19 mouse cellular contexts compared by ENCODE assay signal in the genomic region with DNA sequence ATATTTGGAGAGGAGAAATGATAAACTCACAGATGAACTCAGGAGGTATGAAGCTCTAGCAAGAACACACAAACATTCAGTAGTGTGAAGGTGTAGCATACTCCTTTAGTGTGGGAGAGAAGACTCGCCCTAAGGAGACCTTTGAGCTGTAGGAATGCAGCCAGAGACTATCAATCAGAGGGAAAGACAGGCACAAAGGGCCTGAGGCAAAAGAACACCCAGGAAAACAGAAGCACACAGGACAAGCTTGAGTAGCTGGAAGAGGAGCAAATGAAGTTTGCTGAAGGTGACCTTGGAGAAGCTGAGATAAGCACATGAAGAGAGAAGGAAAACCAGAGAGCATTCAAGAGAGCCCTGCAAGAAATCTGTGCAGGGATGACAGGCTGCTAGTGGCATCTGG. TPM values are rescaled to one million over a fixed set of nuclear protein-coding genes. Genes with fewer than 3 reads are reported as not detected.
A peak's percentile ranks its signal among the peaks of the same experiment; 100 is the strongest.
DNase-seq lines count a peak whose midpoint lies in the region; ATAC-seq and TF ChIP-seq lines count a peak whose summit lies in the region.
"Had no signal": no experiment of that assay in that cellular context is flagged by ENCODE, and none has a peak within 500 bp of the region (broad histone marks: within the 10 kb centered on the region; RNA-seq: fewer than 3 reads in every experiment).

No protein-coding gene starts in this region.

- H3K4me1 ChIP-seq in kidney, embryonic 15.5 days, result no peaks in the 10 kb centered on the region
- no peaks in the 10 kb centered on the region for H3K4me1 ChIP-seq in kidney, embryonic 16.5 days (ENCODE audit: insufficient read depth, low read length)
- no peaks in the 10 kb centered on the region for H3K4me1 ChIP-seq in forebrain, postnatal 0 days (ENCODE audit: insufficient read depth)
- H3K4me1 ChIP-seq: embryonic facial prominence, embryonic 12.5 days; hindbrain, embryonic 13.5 days had no signal

- H3K9me3 ChIP-seq in kidney, embryonic 15.5 days (replicated peaks), result no peaks in the 10 kb centered on the region
- H3K9me3 ChIP-seq in kidney, embryonic 16.5 days (ENCODE audit: low read length), result no peaks in the 10 kb centered on the region
- no peaks in the 10 kb centered on the region for H3K9me3 ChIP-seq in forebrain, postnatal 0 days (ENCODE audit: low read length)
- H3K9me3 ChIP-seq: embryonic facial prominence, embryonic 12.5 days; hindbrain, embryonic 13.5 days had no signal

- no peak overlapping the region for H3K4me3 ChIP-seq in kidney, embryonic 15.5 days (replicated peaks)
- no peak overlapping the region for H3K4me3 ChIP-seq in kidney, embryonic 16.5 days (ENCODE audit: low read length)
- H3K4me3 ChIP-seq in forebrain, postnatal 0 days (ENCODE audit: low read depth, low read length), result no peak overlapping the region
- H3K4me3 ChIP-seq: embryonic facial prominence, embryonic 12.5 days; hindbrain, embryonic 13.5 days had no signal

- no peak overlapping the region for H3K9ac ChIP-seq in kidney, embryonic 15.5 days
- H3K9ac ChIP-seq in kidney, embryonic 16.5 days (replicated peaks; ENCODE audit: low read length), result no peak overlapping the region
- no peak overlapping the region for H3K9ac ChIP-seq in forebrain, postnatal 0 days
- H3K9ac ChIP-seq: embryonic facial prominence, embryonic 12.5 days; hindbrain, embryonic 13.5 days had no signal

- H3K36me3 ChIP-seq in kidney, embryonic 15.5 days, result no peaks in the 10 kb centered on the region
- no peaks in the 10 kb centered on the region for H3K36me3 ChIP-seq in kidney, embryonic 16.5 days (ENCODE audit: insufficient read depth, low read length)
- H3K36me3 ChIP-seq in forebrain, postnatal 0 days (ENCODE audit: insufficient read depth), result no peaks in the 10 kb centered on the region
- H3K36me3 ChIP-seq: embryonic facial prominence, embryonic 12.5 days; hindbrain, embryonic 13.5 days had no signal

- H3K27ac ChIP-seq in kidney, embryonic 15.5 days, result no peak overlapping the region
- no peak overlapping the region for H3K27ac ChIP-seq in kidney, embryonic 16.5 days (ENCODE audit: low read length)
- H3K27ac ChIP-seq in forebrain, postnatal 0 days (ENCODE audit: low read depth, low read length), result no peak overlapping the region
- H3K27ac ChIP-seq: embryonic facial prominence, embryonic 12.5 days; hindbrain, embryonic 13.5 days; hindbrain, postnatal 0 days had no signal

- no peak for TF ChIP-seq CTCF in forebrain, postnatal 0 days (IDR thresholded peaks at IDR 0.05; ENCODE audit: low read depth)

- peak; percentile 24 for DNase-seq in kidney, adult 11 months
- DNase-seq in kidney, adult 9 months, result peak; percentile 60
- peak; percentile 37 for DNase-seq in ZHBTc4 (ENCODE audit: low read depth, low spot score)
- DNase-seq in forebrain, postnatal 0 days, result no peak
- DNase-seq: adrenal gland, adult 8-10 months; adrenal gland, postnatal 36 days; cerebellum, adult 11 months; cerebellum, adult 9-10 months; cerebellum, postnatal 25 days; gastrocnemius, postnatal 14 days; heart, postnatal 10 days had no signal

- no peak for ATAC-seq in kidney, embryonic 15.5 days (replicated peaks; ENCODE audit: low FRiP score)
- ATAC-seq in kidney, embryonic 16.5 days (ENCODE audit: low FRiP score, low TSS enrichment), result no peak
- no peak for ATAC-seq in forebrain, postnatal 0 days
- ATAC-seq: forebrain, embryonic 16.5 days; hindbrain, postnatal 0 days had no signal

- no peak overlapping the region for H3K4me2 ChIP-seq in kidney, embryonic 15.5 days
- no peak overlapping the region for H3K4me2 ChIP-seq in kidney, embryonic 16.5 days (replicated peaks; ENCODE audit: low read depth, low read length)
- no peak overlapping the region for H3K4me2 ChIP-seq in forebrain, postnatal 0 days (ENCODE audit: low read depth)
- H3K4me2 ChIP-seq: embryonic facial prominence, embryonic 12.5 days; hindbrain, embryonic 13.5 days had no signal

- H3K27me3 ChIP-seq in kidney, embryonic 15.5 days, result no peaks in the 10 kb centered on the region
- H3K27me3 ChIP-seq in kidney, embryonic 16.5 days (ENCODE audit: insufficient read depth, low read length), result no peaks in the 10 kb centered on the region
- H3K27me3 ChIP-seq in forebrain, postnatal 0 days (ENCODE audit: insufficient read depth, low read length), result no peaks in the 10 kb centered on the region
- H3K27me3 ChIP-seq: CH12.LX; embryonic facial prominence, embryonic 12.5 days; hindbrain, embryonic 13.5 days had no signal

- WGBS in kidney, embryonic 15.5 days, result 21% methylated on average over 1 of the region's 1 CpGs
- WGBS in kidney, embryonic 16.5 days, result 12% methylated on average over 1 of the region's 1 CpGs
- 59% methylated on average over 1 of the region's 1 CpGs for WGBS in forebrain, postnatal 0 days

RNA-seq across cellular contexts. Expression of a gene that starts 25.5 kb away (rescaled TPM):
- polyA plus RNA-seq in kidney, embryonic 15.5 days (2015; fragmentation: Nextera tagmentation; extraction: Ambion mirVana), result 4.9 and 5.4 TPM in 2 replicates
- 5.0 and 5.5 TPM in 2 replicates for polyA plus RNA-seq in kidney, embryonic 16.5 days (2015; fragmentation: Nextera tagmentation; extraction: Ambion mirVana)
- 10.6 and 13.6 TPM in 2 replicates for total RNA-seq in forebrain, postnatal 0 days (2014; rRNA removed)
- 3.7 and 4.4 TPM in 2 replicates for polyA plus RNA-seq in forebrain, postnatal 0 days (2015; fragmentation: Nextera tagmentation; extraction: Ambion mirVana)
- total RNA-seq: CH12.LX; hematopoietic stem cell, adult 5-6 weeks had no signal
